8 mouse cellular contexts compared by ENCODE assay signal in the genomic region with DNA sequence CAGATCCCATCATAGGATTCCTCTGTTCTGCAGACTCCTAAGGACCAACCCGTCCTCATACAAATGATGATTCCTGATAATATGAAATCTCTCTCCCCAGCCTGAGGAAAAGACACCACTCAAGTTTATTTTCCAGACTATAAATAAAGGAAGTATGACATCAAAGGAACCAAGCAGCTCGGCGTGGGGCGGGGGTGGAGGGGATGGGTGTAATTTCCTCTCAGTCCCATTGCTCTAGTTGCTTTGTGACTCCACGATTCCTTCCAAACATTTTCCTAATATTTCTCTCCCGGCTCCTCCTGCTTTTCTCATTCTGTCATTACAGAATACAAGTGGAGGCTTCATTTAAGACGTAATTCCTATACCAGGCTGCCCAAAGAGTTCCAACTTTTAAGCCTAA. TPM values are rescaled to one million over a fixed set of nuclear protein-coding genes. Genes with fewer than 3 reads are reported as not detected.
DNase-seq lines count a peak whose midpoint lies in the region; ATAC-seq lines count a peak whose summit lies in the region.

No protein-coding gene starts in this region.

- ATAC-seq in heart, embryonic 11.5 days (replicated peaks; ENCODE audit: insufficient number of reproducible peaks, low FRiP score, low TSS enrichment): no peak
- no peak for ATAC-seq in embryonic facial prominence, embryonic 15.5 days (ENCODE audit: insufficient number of reproducible peaks, low FRiP score, low TSS enrichment, low read depth)
- no peak for ATAC-seq in midbrain, embryonic 13.5 days

- no peaks in the 10 kb centered on the region for H3K9me3 ChIP-seq in heart, embryonic 11.5 days (replicated peaks; ENCODE audit: control insufficient read depth, low read length)
- H3K9me3 ChIP-seq in embryonic facial prominence, embryonic 15.5 days (replicated peaks): no peaks in the 10 kb centered on the region
- H3K9me3 ChIP-seq in midbrain, embryonic 13.5 days: no peaks in the 10 kb centered on the region

- H3K4me3 ChIP-seq in heart, embryonic 11.5 days (ENCODE audit: low read depth, low read length): peak overlapping the region; percentile 55
- H3K4me3 ChIP-seq in embryonic facial prominence, embryonic 15.5 days (replicated peaks): peak overlapping the region; percentile 64
- H3K4me3 ChIP-seq in midbrain, embryonic 13.5 days (replicated peaks): peak overlapping the region; percentile 67

- H3K27me3 ChIP-seq in heart, embryonic 11.5 days (ENCODE audit: control insufficient read depth, insufficient read depth, low read length): no peaks in the 10 kb centered on the region
- no peaks in the 10 kb centered on the region for H3K27me3 ChIP-seq in embryonic facial prominence, embryonic 15.5 days
- H3K27me3 ChIP-seq in midbrain, embryonic 13.5 days: 0 out of 2 replicates have a peak, but pooled peaks cover 10% of the 10 kb centered on the region

- H3K36me3 ChIP-seq in heart, embryonic 11.5 days (ENCODE audit: control insufficient read depth, insufficient read depth, low read length): no peaks in the 10 kb centered on the region
- H3K36me3 ChIP-seq in embryonic facial prominence, embryonic 15.5 days: peaks cover 5% of the 10 kb centered on the region; the same call in 1 of the 2 replicates
- peaks cover 6% of the 10 kb centered on the region; the same call in 1 of the 2 replicates for H3K36me3 ChIP-seq in midbrain, embryonic 13.5 days

- no peak for DNase-seq in heart, adult 18-20 months
- DNase-seq in kidney, postnatal 10 days: peak; percentile 68
- DNase-seq in spleen, adult 12 weeks (ENCODE audit: low spot score): no peak
- DNase-seq in adrenal gland, postnatal 4 days (ENCODE audit: low spot score in 2 of 2): no peak
- DNase-seq in cerebellum, adult 18-20 months: no peak

- peak overlapping the region; percentile 79 for H3K9ac ChIP-seq in heart, embryonic 11.5 days (ENCODE audit: low read depth, low read length)
- no peak overlapping the region for H3K9ac ChIP-seq in embryonic facial prominence, embryonic 15.5 days
- peak overlapping the region; percentile 15; the same call in 1 of the 2 replicates for H3K9ac ChIP-seq in midbrain, embryonic 13.5 days (replicated peaks)

- peak overlapping the region; percentile 65 for H3K4me2 ChIP-seq in heart, embryonic 11.5 days
- peak overlapping the region; percentile 51 for H3K4me2 ChIP-seq in embryonic facial prominence, embryonic 15.5 days (replicated peaks)
- H3K4me2 ChIP-seq in midbrain, embryonic 13.5 days (replicated peaks): peak overlapping the region; percentile 51

- peak overlapping the region; percentile 86 for H3K27ac ChIP-seq in heart, embryonic 11.5 days (ENCODE audit: low read depth, low read length)
- peak overlapping the region; percentile 85 for H3K27ac ChIP-seq in embryonic facial prominence, embryonic 15.5 days (replicated peaks)
- peak overlapping the region; percentile 49 for H3K27ac ChIP-seq in midbrain, embryonic 13.5 days

- H3K4me1 ChIP-seq in heart, embryonic 11.5 days (ENCODE audit: control insufficient read depth, insufficient read depth, low read length): peaks cover 14% of the 10 kb centered on the region
- H3K4me1 ChIP-seq in embryonic facial prominence, embryonic 15.5 days: peaks cover 39% of the 10 kb centered on the region
- peaks cover 29% of the 10 kb centered on the region for H3K4me1 ChIP-seq in midbrain, embryonic 13.5 days (replicated peaks)

- WGBS in heart, embryonic 11.5 days (ENCODE audit: insufficient replicate concordance): 20% methylated on average over 7 of the region's 7 CpGs
- whole genome bisulfite sequencing in embryonic facial prominence, embryonic 15.5 days: 11% methylated on average over 7 of the region's 7 CpGs
- 29% methylated on average over 7 of the region's 7 CpGs for WGBS in midbrain, embryonic 13.5 days

RNA-seq across cellular contexts. Expression of gene Aph1a, which starts 0.6 kb away (rescaled TPM):
- 25.9 and 42.4 TPM in 2 replicates for polyA plus RNA-seq in heart, embryonic 11.5 days (2014; fragmentation: Nextera tagmentation; extraction: Ambion mirVana)
- 100 to 1,000 TPM; 109 to 125 TPM for total RNA-seq in heart, adult 18-20 months (2021)
- polyA plus RNA-seq in embryonic facial prominence, embryonic 15.5 days (2015; fragmentation: Nextera tagmentation; extraction: Ambion mirVana): 30.1 and 34.6 TPM in 2 replicates
- 32.6 and 33.8 TPM in 2 replicates for polyA plus RNA-seq in midbrain, embryonic 13.5 days (2015; fragmentation: Nextera tagmentation; extraction: Ambion mirVana)
- total RNA-seq in adrenal gland, postnatal 4 days (2021): 100 to 1,000 TPM; 156 to 163 TPM

RNA-seq across cellular contexts. Expression of gene BC028528, which starts 1.3 kb away (rescaled TPM):
- 29.3 and 29.5 TPM in 2 replicates for polyA plus RNA-seq in heart, embryonic 11.5 days (2014; fragmentation: Nextera tagmentation; extraction: Ambion mirVana)
- total RNA-seq in heart, adult 18-20 months (2021): 1 to 10 TPM; 7.6 to 9.6 TPM
- polyA plus RNA-seq in embryonic facial prominence, embryonic 15.5 days (2015; fragmentation: Nextera tagmentation; extraction: Ambion mirVana): 22.1 and 24.1 TPM in 2 replicates
- polyA plus RNA-seq in midbrain, embryonic 13.5 days (2015; fragmentation: Nextera tagmentation; extraction: Ambion mirVana): 12.9 and 14.4 TPM in 2 replicates
- total RNA-seq in adrenal gland, postnatal 4 days (2021): 10 to 100 TPM; 21.3 to 21.5 TPM

RNA-seq across cellular contexts. Expression of gene Ciart, which starts 11.1 kb away (rescaled TPM):
- 5.9 and 7.1 TPM in 2 replicates for polyA plus RNA-seq in heart, embryonic 11.5 days (2014; fragmentation: Nextera tagmentation; extraction: Ambion mirVana)
- 1 to 10 TPM; 5.9 TPM for total RNA-seq in heart, adult 18-20 months (2021)
- polyA plus RNA-seq in embryonic facial prominence, embryonic 15.5 days (2015; fragmentation: Nextera tagmentation; extraction: Ambion mirVana): 7.7 and 8.2 TPM in 2 replicates
- polyA plus RNA-seq in midbrain, embryonic 13.5 days (2015; fragmentation: Nextera tagmentation; extraction: Ambion mirVana): 3.2 and 4.8 TPM in 2 replicates
- total RNA-seq in adrenal gland, postnatal 4 days (2021): 1 to 10 TPM; 1.7 to 2.2 TPM

RNA-seq across cellular contexts. Expression of gene Car14, which starts 11.4 kb away (rescaled TPM):
- polyA plus RNA-seq in heart, embryonic 11.5 days (2014; fragmentation: Nextera tagmentation; extraction: Ambion mirVana): 39.0 and 39.1 TPM in 2 replicates
- 100 to 1,000 TPM; 137 to 170 TPM for total RNA-seq in heart, adult 18-20 months (2021)
- polyA plus RNA-seq in embryonic facial prominence, embryonic 15.5 days (2015; fragmentation: Nextera tagmentation; extraction: Ambion mirVana): 1.6 and 2.0 TPM in 2 replicates
- polyA plus RNA-seq in midbrain, embryonic 13.5 days (2015; fragmentation: Nextera tagmentation; extraction: Ambion mirVana): 8.5 and 11.7 TPM in 2 replicates
- 1 to 10 TPM; 2.3 to 2.5 TPM for total RNA-seq in adrenal gland, postnatal 4 days (2021)

RNA-seq across cellular contexts. Expression of gene Mrps21, which starts 21.8 kb away (rescaled TPM):
- polyA plus RNA-seq in heart, embryonic 11.5 days (2014; fragmentation: Nextera tagmentation; extraction: Ambion mirVana): 386 and 410 TPM in 2 replicates
- 100 to 1,000 TPM; 323 to 346 TPM for total RNA-seq in heart, adult 18-20 months (2021)
- polyA plus RNA-seq in embryonic facial prominence, embryonic 15.5 days (2015; fragmentation: Nextera tagmentation; extraction: Ambion mirVana): 297 and 310 TPM in 2 replicates
- 340 TPM in 2 replicates for polyA plus RNA-seq in midbrain, embryonic 13.5 days (2015; fragmentation: Nextera tagmentation; extraction: Ambion mirVana)
- total RNA-seq in adrenal gland, postnatal 4 days (2021): 100 to 1,000 TPM; 178 to 200 TPM
